Comparison of ENCODE assay signal across 8 mouse cellular contexts in the genomic region with DNA sequence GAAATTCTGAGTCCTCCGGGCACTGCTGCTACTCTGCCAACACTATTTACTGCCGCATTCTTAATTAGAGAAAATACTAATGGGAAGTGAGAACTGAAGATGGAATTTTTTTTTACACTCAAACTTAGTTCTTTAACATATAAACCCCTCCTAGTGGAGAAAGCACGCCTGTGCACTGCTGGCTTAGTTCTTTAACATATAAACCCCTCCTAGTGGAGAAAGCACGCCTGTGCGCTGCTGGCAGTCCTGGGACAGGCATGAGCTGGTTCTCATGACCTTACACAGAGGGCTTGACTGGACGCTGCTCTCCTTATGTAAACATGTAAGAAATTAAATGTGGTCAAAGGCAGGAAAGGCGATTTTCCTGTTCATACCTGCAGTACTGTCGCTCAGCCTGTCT. TPM values are rescaled to one million over a fixed set of nuclear protein-coding genes. Genes with fewer than 3 reads are reported as not detected.
DNase-seq lines count a peak whose midpoint lies in the region; ATAC-seq lines count a peak whose summit lies in the region.

No protein-coding gene starts in this region.

- no peaks in the 10 kb centered on the region for H3K9me3 ChIP-seq in kidney, embryonic 16.5 days (ENCODE audit: low read length)

- H3K9ac ChIP-seq in kidney, embryonic 16.5 days (replicated peaks; ENCODE audit: low read length) = no peak overlapping the region

- peak; percentile 93 for ATAC-seq in kidney, embryonic 16.5 days (ENCODE audit: low FRiP score, low TSS enrichment)

- WGBS in kidney, embryonic 16.5 days = 46% methylated on average over 8 of the region's 8 CpGs

- H3K4me3 ChIP-seq in kidney, embryonic 16.5 days (ENCODE audit: low read length) = no peak overlapping the region

- H3K27me3 ChIP-seq in kidney, embryonic 16.5 days (ENCODE audit: insufficient read depth, low read length) = no peaks in the 10 kb centered on the region

- DNase-seq in urinary bladder, adult 18-20 months (ENCODE audit: low spot score in 2 of 2) = peak; percentile 30 to 54
- no peak for DNase-seq in urinary bladder, postnatal 10 days (ENCODE audit: low spot score)
- DNase-seq in c-Kit-positive CD71-negative TER-119-negative erythroid progenitor cells, embryonic 14.5 days (ENCODE audit: low read depth) = peak; percentile 39
- DNase-seq in gastrocnemius, postnatal 4 days (ENCODE audit: low spot score in 2 of 2) = peak; percentile 46 to 72
- peak; percentile 67 for DNase-seq in lung, postnatal 14 days
- peak; percentile 74 for DNase-seq in retina, embryonic 14.5 days (ENCODE audit: low spot score)
- DNase-seq in urinary bladder, postnatal 36 days (ENCODE audit: low spot score in 2 of 2) = peak; percentile 35 to 65

- H3K27ac ChIP-seq in kidney, embryonic 16.5 days (ENCODE audit: low read length) = no peak overlapping the region

- H3K4me2 ChIP-seq in kidney, embryonic 16.5 days (replicated peaks; ENCODE audit: low read depth, low read length) = no peak overlapping the region

- 0 out of 2 replicates have a peak, but pooled peaks cover 4% of the 10 kb centered on the region for H3K4me1 ChIP-seq in kidney, embryonic 16.5 days (ENCODE audit: insufficient read depth, low read length)

- H3K36me3 ChIP-seq in kidney, embryonic 16.5 days (ENCODE audit: insufficient read depth, low read length) = peaks cover 25% of the 10 kb centered on the region

RNA-seq across cellular contexts. Expression of gene Ttc23l, which starts 24.9 kb away (rescaled TPM):
- total RNA-seq in gastrocnemius, postnatal 4 days (2021) = not detected
- not detected in 2 replicates for polyA plus RNA-seq in kidney, embryonic 16.5 days (2015; fragmentation: Nextera tagmentation; extraction: Ambion mirVana)
